Mouse (Mus musculus): Measurements from ENCODE around the gene Gprc5a. TPM values are rescaled to one million over a fixed set of nuclear protein-coding genes. Genes with fewer than 3 reads are reported as not detected.
A peak's percentile ranks its signal among the peaks of the same experiment; 100 is the strongest.

Gene Gprc5a
- polyA plus RNA-seq (2016; fragmentation: Nextera tagmentation; extraction: Ambion mirVana), result 2.2 and 2.5 TPM in 2 replicates

DNA sequence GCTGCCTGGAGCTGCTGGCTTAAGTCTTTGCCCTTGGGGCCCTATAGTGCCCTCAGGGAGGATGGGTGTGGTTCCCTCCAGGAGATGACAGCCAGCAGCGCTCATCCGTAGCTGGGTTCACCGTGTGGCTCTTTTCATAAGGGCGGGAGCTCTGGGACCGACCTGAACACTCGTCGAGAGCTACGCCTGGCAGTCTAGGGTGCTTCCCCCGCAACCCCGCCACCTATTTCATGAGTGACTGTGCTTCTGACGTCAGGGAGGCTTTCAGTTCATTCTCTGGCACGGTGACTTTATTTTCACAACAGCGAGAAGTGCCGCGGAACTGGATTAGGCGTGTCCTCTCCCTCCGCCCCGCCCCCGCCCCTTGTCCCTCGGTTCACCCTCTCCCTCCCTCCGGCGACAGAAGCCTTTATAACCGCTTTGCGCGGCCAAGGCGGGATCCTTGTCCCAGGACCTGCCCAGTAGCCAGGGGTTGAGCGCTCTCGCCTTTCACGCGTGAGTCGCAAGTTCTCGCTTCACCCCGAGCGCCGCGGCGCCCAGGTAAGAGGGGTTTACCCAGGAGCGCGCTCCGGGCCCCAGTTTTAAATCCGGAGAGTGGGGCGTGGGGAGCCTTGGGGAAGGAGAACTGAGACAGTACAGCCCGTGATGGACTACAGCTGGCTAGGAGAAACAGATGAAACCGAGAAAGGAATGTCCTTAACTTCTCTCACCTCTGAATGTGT is at the start of gene Gprc5a:
TSS of gene Gprc5a (plus strand) at position 416 of the 722 bp plus-strand sequence.
- peaks cover 25% of the 10 kb centered on the region for H3K27me3 ChIP-seq
- peak within 1 kb of the TSS; percentile 58 for H3K9ac ChIP-seq
- peaks cover 9% of the 10 kb centered on the region for H3K4me1 ChIP-seq
- WGBS, result 1% methylated on average over 44 of the region's 44 CpGs
- no peaks in the 10 kb centered on the region for H3K36me3 ChIP-seq
- peak; percentile 78 for ATAC-seq (ENCODE audit: insufficient number of reproducible peaks, insufficient read depth, low FRiP score, low TSS enrichment)
- H3K9me3 ChIP-seq, result no peaks in the 10 kb centered on the region
- peak within 1 kb of the TSS; percentile 77 for H3K4me2 ChIP-seq (replicated peaks)
- H3K4me3 ChIP-seq, result peak within 1 kb of the TSS; percentile 44
- H3K27ac ChIP-seq, result no peak within 1 kb of the TSS

DNA sequence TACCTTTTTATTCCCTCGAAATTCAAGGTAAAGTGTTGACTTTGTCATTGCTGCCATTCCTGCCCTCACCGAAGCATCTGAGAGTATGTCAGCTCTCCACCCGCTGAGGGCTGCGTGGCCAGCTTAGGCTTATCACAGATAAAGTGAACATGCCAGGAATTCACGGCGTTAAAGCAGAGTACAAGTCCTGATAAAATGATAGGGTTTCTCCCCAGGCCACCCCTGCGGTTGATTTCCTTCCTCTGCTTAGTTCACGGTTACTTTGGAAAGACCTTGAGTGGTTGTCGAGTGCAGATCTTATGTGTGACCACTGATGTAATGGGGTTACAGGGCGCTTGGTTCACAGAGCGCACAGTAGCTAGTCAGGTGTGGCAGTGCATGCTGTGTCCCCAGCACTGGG is 48.2 kb upstream of the Gprc5a start:
- Histone ChIP-seq H3K4me1 (peaks cover 3% of the 10 kb centered on the region), H3K4me3 (no peak overlapping the region), H3K27me3 (no peaks in the 10 kb centered on the region), H3K9me3 (no peaks in the 10 kb centered on the region), H3K4me2 (replicated peaks) (no peak overlapping the region), H3K27ac (no peak overlapping the region), H3K9ac (no peak overlapping the region), H3K36me3 (peaks cover 81% of the 10 kb centered on the region)
- WGBS, result 93% methylated on average over 11 of the region's 11 CpGs
- ATAC-seq (ENCODE audit: insufficient number of reproducible peaks, insufficient read depth, low FRiP score, low TSS enrichment), result no peak

DNA sequence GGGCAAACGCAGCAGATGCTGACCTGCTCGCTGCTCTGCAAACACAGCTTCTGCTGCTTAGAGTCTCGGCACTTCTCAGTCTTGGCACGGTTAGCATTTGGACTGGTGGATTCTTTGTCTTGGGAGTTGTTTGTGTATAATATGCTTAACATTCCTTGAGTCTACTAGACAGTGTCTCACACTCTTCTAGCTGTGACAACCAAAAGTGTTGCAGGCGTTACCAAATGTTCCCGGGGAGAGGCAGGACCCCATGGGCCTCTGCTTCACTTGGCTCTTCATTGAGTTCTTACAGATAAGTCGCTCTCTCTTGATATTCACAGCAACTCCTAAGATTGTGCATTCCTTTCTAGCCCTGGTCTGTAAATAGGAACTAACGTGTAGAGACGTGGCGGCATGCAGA is 45.9 kb upstream of the Gprc5a start:
- 90% methylated on average over 10 of the region's 10 CpGs for WGBS
- no peak for ATAC-seq (ENCODE audit: insufficient number of reproducible peaks, insufficient read depth, low FRiP score, low TSS enrichment)
- peaks cover 98% of the 10 kb centered on the region for H3K36me3 ChIP-seq

DNA sequence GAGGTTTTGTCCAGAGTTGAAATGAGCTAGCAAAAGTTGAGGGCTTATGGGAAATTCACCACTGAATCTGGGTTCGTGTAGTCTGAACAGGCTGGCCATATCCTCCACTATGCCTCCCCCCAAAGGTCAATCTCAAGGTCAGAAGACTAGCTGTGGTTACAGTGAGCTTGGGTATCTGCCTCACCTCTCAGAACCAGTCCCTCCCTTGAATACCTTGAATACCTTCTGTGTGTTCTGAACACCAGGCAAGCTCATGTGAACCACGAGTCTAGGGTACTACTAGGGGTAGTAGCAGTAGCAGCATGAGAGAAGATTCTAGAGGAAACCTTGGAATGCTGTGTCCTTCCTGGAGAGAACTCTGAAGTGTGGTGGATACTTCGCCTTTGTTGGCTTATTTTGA is 43.8 kb upstream of the Gprc5a start:
- H3K36me3 ChIP-seq, result peaks cover 83% of the 10 kb centered on the region
- H3K4me2 ChIP-seq (replicated peaks), result no peak overlapping the region
- H3K27ac ChIP-seq, result no peak overlapping the region
- H3K4me1 ChIP-seq, result no peaks in the 10 kb centered on the region
- no peaks in the 10 kb centered on the region for H3K9me3 ChIP-seq
- 88% methylated on average over 3 of the region's 3 CpGs for WGBS
- H3K27me3 ChIP-seq, result no peaks in the 10 kb centered on the region
- no peak for ATAC-seq (ENCODE audit: insufficient number of reproducible peaks, insufficient read depth, low FRiP score, low TSS enrichment)
- H3K9ac ChIP-seq, result no peak overlapping the region
- no peak overlapping the region for H3K4me3 ChIP-seq

More for the DNA sequence above, 45.9 kb upstream of the Gprc5a start:
- Histone ChIP-seq H3K27me3 (no peaks in the 10 kb centered on the region), H3K4me2 (replicated peaks) (no peak overlapping the region), H3K9me3 (no peaks in the 10 kb centered on the region), H3K4me3 (no peak overlapping the region), H3K9ac (no peak overlapping the region), H3K4me1 (no peaks in the 10 kb centered on the region), H3K27ac (no peak overlapping the region)

DNA sequence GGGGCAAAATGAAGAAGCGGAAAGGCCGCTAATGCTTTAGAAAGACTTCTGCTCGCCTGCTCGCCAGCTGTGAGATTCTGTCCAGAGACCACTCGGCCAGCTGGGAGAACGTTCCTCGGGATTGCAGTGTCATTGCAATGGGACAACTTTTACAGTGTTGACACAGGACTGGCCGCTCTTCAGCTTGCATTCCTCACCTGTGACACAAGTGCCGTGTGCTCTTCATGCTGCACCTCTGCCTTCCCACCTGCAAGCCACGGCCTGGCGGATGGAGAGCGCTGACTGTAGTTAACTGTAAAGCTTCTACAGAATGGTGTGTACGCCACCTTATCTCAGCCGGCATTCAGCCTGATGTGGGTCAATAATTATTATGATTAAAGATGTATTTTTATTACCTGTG is 42.1 kb upstream of the Gprc5a start:
- H3K4me2 ChIP-seq (replicated peaks), result no peak overlapping the region
- H3K36me3 ChIP-seq, result peaks cover 66% of the 10 kb centered on the region
- ATAC-seq (ENCODE audit: insufficient number of reproducible peaks, insufficient read depth, low FRiP score, low TSS enrichment), result no peak
- H3K9ac ChIP-seq, result no peak overlapping the region
- no peak overlapping the region for H3K27ac ChIP-seq
- H3K4me3 ChIP-seq, result no peak overlapping the region
- no peaks in the 10 kb centered on the region for H3K27me3 ChIP-seq
- 94% methylated on average over 14 of the region's 14 CpGs for WGBS
- H3K4me1 ChIP-seq, result no peaks in the 10 kb centered on the region
- H3K9me3 ChIP-seq, result no peaks in the 10 kb centered on the region

DNA sequence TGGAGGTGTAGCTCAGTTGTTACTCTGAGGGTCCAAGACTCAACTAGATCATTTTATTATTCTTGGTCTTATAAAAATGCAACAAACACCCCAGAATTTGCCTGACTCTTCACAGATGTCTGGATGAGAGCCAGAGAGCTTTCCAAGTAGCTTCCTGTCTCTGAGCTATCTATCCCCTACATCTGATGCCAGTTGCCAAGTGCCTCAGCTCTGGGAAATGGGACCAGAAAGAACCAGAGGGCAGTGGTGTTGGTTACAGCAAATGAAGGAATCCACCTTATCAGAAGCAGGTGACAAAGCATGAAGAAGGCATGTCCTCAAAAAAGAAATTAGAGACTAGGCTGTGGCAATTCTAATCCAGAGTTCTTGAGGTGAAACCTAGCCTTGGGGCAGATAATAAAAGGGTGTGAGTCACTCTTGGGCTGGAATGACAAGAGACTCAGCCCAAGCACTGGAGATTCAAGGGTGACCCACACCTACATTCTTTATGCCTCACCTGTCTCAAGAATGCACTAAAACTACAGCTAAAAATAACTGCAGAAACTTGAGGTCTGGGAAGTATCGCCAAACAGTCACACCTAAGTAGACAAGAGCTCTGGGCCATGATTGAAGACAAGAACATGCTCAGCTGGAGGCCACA is 40.5 kb upstream of the Gprc5a start:
- Histone ChIP-seq H3K4me2 (replicated peaks) (no peak overlapping the region), H3K27ac (no peak overlapping the region), H3K27me3 (no peaks in the 10 kb centered on the region), H3K4me3 (no peak overlapping the region), H3K4me1 (no peaks in the 10 kb centered on the region), H3K36me3 (peaks cover 51% of the 10 kb centered on the region), H3K9me3 (no peaks in the 10 kb centered on the region), H3K9ac (no peak overlapping the region)
- 88% methylated on average over 1 of the region's 1 CpGs for WGBS
- no peak for ATAC-seq (ENCODE audit: insufficient number of reproducible peaks, insufficient read depth, low FRiP score, low TSS enrichment)

DNA sequence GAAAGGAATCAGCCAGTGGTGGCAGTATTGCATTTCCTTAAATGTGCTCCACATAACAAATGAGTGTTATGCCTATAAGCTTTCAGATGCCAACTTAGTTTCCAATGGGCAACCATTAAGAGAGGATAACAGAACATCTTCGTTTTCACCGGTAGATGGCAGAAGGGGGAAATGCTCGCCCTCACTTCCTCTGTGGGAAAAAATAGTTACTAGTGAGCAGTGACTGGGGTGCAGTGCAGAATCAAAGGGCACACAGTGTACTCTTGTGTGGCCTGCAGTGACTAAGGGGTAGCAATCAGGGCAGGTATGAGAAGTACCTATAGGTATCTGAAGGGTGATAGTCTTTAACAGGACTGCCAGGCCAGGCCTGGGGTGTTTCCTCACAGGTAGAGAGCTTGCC is 39.2 kb upstream of the Gprc5a start:
- Histone ChIP-seq H3K4me3 (no peak overlapping the region), H3K27ac (no peak overlapping the region), H3K9me3 (no peaks in the 10 kb centered on the region), H3K4me1 (no peaks in the 10 kb centered on the region), H3K9ac (no peak overlapping the region), H3K36me3 (peaks cover 38% of the 10 kb centered on the region), H3K4me2 (replicated peaks) (no peak overlapping the region), H3K27me3 (no peaks in the 10 kb centered on the region)
- no peak for ATAC-seq (ENCODE audit: insufficient number of reproducible peaks, insufficient read depth, low FRiP score, low TSS enrichment)
- WGBS, result 6% methylated on average over 3 of the region's 3 CpGs

DNA sequence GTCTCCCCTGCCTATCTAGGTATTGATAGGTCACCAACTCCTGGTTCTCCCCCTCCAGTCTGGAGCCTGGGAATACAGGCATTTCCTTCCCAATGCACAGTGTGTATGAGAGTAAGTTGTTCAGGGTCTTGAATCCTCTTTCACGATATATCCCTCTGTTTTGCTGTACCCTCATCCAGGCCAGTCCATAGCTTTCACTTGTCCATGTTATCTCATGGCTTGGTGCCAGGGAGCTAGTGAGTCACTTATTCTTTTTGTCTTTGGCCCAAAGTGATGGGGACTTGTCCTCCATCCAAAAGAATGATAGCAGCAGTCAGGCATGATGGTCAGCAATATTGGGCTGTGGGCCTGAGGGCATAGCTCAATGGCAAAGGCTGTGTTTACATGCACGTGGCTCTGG is 38.7 kb upstream of the Gprc5a start:
- H3K4me1 ChIP-seq, result no peaks in the 10 kb centered on the region
- H3K4me3 ChIP-seq, result no peak overlapping the region
- WGBS, result 83% methylated on average over 2 of the region's 2 CpGs
- H3K9me3 ChIP-seq, result no peaks in the 10 kb centered on the region
- H3K4me2 ChIP-seq (replicated peaks), result no peak overlapping the region
- no peak overlapping the region for H3K9ac ChIP-seq
- no peaks in the 10 kb centered on the region for H3K27me3 ChIP-seq
- no peak for ATAC-seq (ENCODE audit: insufficient number of reproducible peaks, insufficient read depth, low FRiP score, low TSS enrichment)
- H3K36me3 ChIP-seq, result peaks cover 33% of the 10 kb centered on the region
- H3K27ac ChIP-seq, result no peak overlapping the region

DNA sequence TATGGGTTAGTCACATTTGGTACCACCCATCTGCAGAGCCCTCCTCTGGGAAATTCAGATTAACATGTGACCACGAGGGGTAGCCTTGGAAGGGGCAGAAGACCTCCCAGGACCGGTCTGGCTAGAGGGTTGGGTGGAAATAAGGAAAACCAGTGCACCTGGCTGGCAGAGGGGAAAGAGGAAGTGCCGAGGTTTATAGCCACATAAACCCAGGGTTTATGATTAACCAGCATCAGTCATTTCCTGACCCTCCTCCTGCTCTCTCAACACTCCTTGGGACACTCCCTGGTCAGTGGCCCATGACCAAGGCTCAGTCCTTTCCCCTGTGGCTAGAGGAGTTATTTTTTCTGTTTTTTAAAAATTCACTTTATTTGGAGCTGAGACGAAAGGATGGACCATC is 36.2 kb upstream of the Gprc5a start:
- Histone ChIP-seq H3K27ac (no peak overlapping the region), H3K4me3 (no peak overlapping the region), H3K27me3 (no peaks in the 10 kb centered on the region), H3K4me2 (replicated peaks) (no peak overlapping the region), H3K9me3 (no peaks in the 10 kb centered on the region), H3K4me1 (no peaks in the 10 kb centered on the region), H3K36me3 (peaks cover 9% of the 10 kb centered on the region), H3K9ac (no peak overlapping the region)
- ATAC-seq (ENCODE audit: insufficient number of reproducible peaks, insufficient read depth, low FRiP score, low TSS enrichment), result no peak
- 82% methylated on average over 4 of the region's 4 CpGs for WGBS

DNA sequence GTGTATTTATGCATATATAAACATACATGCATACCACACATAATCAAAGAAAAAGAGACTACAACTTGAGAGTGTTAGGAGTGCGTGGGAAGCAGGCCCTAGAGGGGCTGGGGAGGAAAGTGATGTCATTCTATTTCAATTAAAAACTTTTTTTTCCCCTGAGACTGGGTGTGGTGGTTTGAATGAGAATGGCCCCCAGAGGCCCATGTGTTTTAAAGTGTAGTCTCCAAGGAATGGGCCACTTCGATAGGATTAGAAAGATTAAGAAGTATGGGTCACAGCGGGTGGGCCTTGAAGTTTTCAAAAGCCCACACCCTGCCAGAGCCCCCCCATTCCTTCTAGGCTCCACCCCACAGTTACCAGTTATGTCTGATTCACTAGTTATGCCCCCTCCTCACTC is 26.8 kb upstream of the Gprc5a start:
- Histone ChIP-seq H3K4me1 (peaks cover 6% of the 10 kb centered on the region; the same call in 1 of the 2 replicates), H3K9ac (no peak overlapping the region), H3K36me3 (no peaks in the 10 kb centered on the region), H3K9me3 (no peaks in the 10 kb centered on the region), H3K27me3 (peaks cover 18% of the 10 kb centered on the region), H3K27ac (no peak overlapping the region), H3K4me3 (no peak overlapping the region), H3K4me2 (replicated peaks) (no peak overlapping the region)
- no peak for ATAC-seq (ENCODE audit: insufficient number of reproducible peaks, insufficient read depth, low FRiP score, low TSS enrichment)
- 55% methylated on average over 3 of the region's 3 CpGs for WGBS

DNA sequence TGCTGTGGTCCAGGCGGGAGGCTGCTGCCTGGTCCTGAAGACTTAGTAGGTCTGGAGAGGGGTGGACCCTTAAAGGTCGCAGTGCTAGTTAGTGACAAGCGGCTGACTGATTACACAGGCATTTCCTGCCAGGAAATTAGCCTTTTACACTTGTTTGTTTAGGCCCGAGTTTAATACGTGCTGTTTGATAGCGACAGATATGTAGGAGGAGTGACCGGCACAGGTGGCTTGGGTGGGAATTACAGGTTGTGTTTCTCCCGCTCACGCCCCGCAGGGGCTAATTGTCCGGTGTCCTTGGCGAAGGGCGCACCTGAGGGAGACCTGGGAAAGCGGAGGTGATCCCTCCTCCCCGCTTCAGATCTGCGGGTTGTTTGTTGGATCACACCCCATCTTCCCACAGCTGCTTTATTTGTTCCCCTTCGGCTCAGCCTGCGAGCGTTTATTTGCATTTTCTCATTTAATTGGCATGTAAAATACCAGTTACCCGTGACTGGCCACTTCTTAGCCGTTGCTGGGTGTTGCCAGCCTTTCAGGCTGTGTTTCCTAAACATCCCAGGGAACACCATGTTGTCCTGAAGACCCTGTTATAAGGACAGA is 25.1 kb upstream of the Gprc5a start:
- WGBS, result 3% methylated on average over 21 of the region's 21 CpGs
- H3K4me2 ChIP-seq (replicated peaks), result peak overlapping the region; percentile 28
- H3K9ac ChIP-seq, result no peak overlapping the region
- no peak overlapping the region for H3K27ac ChIP-seq
- peaks cover 6% of the 10 kb centered on the region; the same call in 1 of the 2 replicates for H3K4me1 ChIP-seq
- no peaks in the 10 kb centered on the region for H3K9me3 ChIP-seq
- ATAC-seq (ENCODE audit: insufficient number of reproducible peaks, insufficient read depth, low FRiP score, low TSS enrichment), result no peak
- H3K27me3 ChIP-seq, result peaks cover 18% of the 10 kb centered on the region
- no peaks in the 10 kb centered on the region for H3K36me3 ChIP-seq
- no peak overlapping the region for H3K4me3 ChIP-seq

DNA sequence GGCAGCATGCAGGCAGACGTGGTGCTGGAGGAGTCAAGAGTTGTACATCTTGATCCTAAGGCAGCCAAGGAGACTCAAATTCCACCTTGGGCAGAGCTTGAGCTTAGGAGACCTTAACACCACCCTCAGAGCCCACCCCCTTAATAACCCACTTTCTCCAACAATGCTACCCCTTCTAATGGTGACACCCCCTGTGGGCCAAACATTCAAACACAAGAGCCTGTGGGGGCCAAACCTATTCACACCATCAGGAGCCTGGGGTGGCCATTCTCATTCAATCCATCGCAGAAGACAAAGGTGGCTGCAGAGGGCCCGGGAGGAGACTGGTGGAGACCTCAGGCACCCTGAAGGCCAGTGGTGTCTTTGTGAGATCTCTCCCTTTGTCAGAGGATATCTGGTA is 23.5 kb upstream of the Gprc5a start:
- Histone ChIP-seq H3K9ac (no peak overlapping the region), H3K27ac (no peak overlapping the region), H3K27me3 (peaks cover 23% of the 10 kb centered on the region), H3K9me3 (no peaks in the 10 kb centered on the region), H3K4me1 (peaks cover 6% of the 10 kb centered on the region; the same call in 1 of the 2 replicates), H3K4me3 (no peak overlapping the region), H3K36me3 (no peaks in the 10 kb centered on the region), H3K4me2 (replicated peaks) (no peak overlapping the region)
- no peak for ATAC-seq (ENCODE audit: insufficient number of reproducible peaks, insufficient read depth, low FRiP score, low TSS enrichment)
- whole genome bisulfite sequencing, result 60% methylated on average over 3 of the region's 3 CpGs

Data from embryonic facial prominence, embryonic 12.5 days (tissue).